Mouse (Mus musculus) A20 (cell line): ENCODE results near the gene 2300009A05Rik.

Experiments used
- DNase-seq: peaks from one replicate; pipeline ENCODE4 v3.0.0-alpha.2; 2011; ENCODE audit warnings: low read depth, low spot score

Gene 2300009A05Rik

DNA sequence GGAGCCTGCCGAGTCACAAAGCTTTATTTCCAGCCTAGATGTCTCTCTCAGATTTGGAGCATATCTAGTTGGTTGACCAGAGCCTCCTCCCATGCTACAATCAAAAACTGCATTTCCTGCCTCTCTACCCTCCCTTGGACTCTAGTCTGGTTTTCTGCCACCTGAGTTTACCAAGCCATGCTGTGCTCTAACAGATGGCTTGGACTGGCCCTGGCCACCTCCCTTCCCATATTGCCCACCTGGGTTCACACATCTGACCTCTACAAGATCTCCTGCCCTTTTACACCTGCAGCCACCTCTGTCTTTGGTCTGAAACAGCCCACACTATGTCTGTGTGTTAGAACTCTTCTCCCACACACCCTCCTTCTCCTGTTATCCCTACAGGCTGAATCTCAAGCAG is 50.9 kb downstream of the 2300009A05Rik start:
- no peak for DNase-seq

DNA sequence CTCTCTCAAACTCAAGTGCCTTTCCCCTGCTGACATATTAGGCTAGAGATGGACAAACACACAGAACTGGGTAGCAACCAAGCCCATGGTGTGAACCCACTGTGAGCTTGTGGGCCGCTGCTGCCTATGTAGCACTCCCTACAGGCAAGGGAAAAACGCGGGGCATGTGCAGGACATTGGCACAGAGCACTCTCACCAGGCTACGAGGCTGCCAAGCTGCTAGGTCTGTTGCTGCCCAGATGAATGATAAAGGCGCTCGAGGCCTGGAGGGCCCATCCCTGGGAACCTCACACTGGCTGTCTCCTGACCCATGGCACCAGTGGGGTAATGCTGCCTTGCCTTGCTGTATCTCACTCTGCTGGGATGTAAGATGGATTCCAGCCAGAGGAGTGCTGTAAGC is 53.0 kb downstream of the 2300009A05Rik start:
- DNase-seq, result no peak
